Mouse (Mus musculus) embryonic facial prominence, embryonic 11.5 days (tissue): Measurements from ENCODE around the gene Caskin2. TPM values are rescaled to one million over a fixed set of nuclear protein-coding genes. Genes with fewer than 3 reads are reported as not detected.

ENCODE experiments used
- ATAC-seq: fragments of 200-750 bp; cut with Nextera tagmentation; replicated peaks from 2 replicates; pipeline ENCODE4 v1.8.0; 2017; ENCODE audit warnings: low read depth; ENCODE audit not compliant: insufficient number of reproducible peaks, low FRiP score, low TSS enrichment
- DNase-seq: peaks from one replicate; pipeline ENCODE4 v3.0.0-alpha.2; 2015; ENCODE audit warnings: low spot score
- H3K27ac ChIP-seq: fragments of 300-500 bp; sonication (generic); replicated peaks from 2 replicates; pipeline ENCODE4 v1.5.1; 2014; ENCODE audit warnings: mild to moderate bottlenecking, low read depth, low read length, control low read depth
- H3K27me3 ChIP-seq: fragments of 300-500 bp; sonication (generic); 2 replicates; pipeline ENCODE4 v1.6.1; 2014; ENCODE audit warnings: mild to moderate bottlenecking, low read length, moderate library complexity, mixed read lengths; ENCODE audit not compliant: control insufficient read depth, insufficient read depth
- H3K36me3 ChIP-seq: fragments of 300-500 bp; sonication (generic); replicated peaks from 2 replicates; pipeline ENCODE4 v1.6.1; 2014; ENCODE audit warnings: low read depth, mild to moderate bottlenecking, low read length, moderate library complexity, mixed read lengths; ENCODE audit not compliant: control insufficient read depth, insufficient read depth
- H3K4me1 ChIP-seq: fragments of 300-500 bp; sonication (generic); 2 replicates; pipeline ENCODE4 v1.6.1; 2014; ENCODE audit warnings: low read length, mixed read lengths; ENCODE audit not compliant: control insufficient read depth, insufficient read depth
- H3K4me2 ChIP-seq: fragments of 300-500 bp; sonication (generic); 2 replicates; pipeline ENCODE4 v1.6.1; 2014; ENCODE audit warnings: low read depth, mild to moderate bottlenecking, control low read depth, low read length, moderate library complexity
- H3K4me3 ChIP-seq: fragments of 300-500 bp; sonication (generic); 2 replicates; pipeline ENCODE4 v1.5.1; 2014; ENCODE audit warnings: low read depth, low read length, control low read depth
- H3K9ac ChIP-seq: fragments of 300-500 bp; sonication (generic); replicated peaks from 2 replicates; pipeline ENCODE4 v1.6.1; 2014; ENCODE audit warnings: mild to moderate bottlenecking, control low read depth, low read length
- H3K9me3 ChIP-seq: fragments of 300-500 bp; sonication (generic); replicated peaks from 2 replicates; pipeline ENCODE4 v1.6.1; 2016; ENCODE audit warnings: mild to moderate bottlenecking, low read length, inconsistent platforms, mixed read lengths; ENCODE audit not compliant: control insufficient read depth
- WGBS: fragments of 180-500 bp; shearing (Covaris S2); extraction: QIAGEN DNeasy Blood & Tissue Kit; methylation state at CpG from one replicate; pipeline ENCODE4 v1.1.7; 2014; 5-methylcytosine and 5-hydroxymethylcytosine counted together
- polyA plus RNA-seq: library from polyadenylated mRNA; unstranded; fragments of >200 nt; fragmentation: Nextera tagmentation; extraction: Ambion mirVana; gene quantifications from 2 replicates; pipeline ENCODE4 v1.2.1, GENCODE M21; 2014

The Caskin2 gene
- polyA plus RNA-seq, 1 experiment from 2014 or later: 11.9 TPM

- no peak overlapping the region for H3K4me3 ChIP-seq
- H3K4me1 ChIP-seq: peaks cover 8% of the 10 kb centered on the region
- no peaks in the 10 kb centered on the region for H3K9me3 ChIP-seq
- no peak overlapping the region for H3K4me2 ChIP-seq
- ATAC-seq: no peak
- H3K36me3 ChIP-seq: peaks cover 17% of the 10 kb centered on the region
- 63% methylated on average over 11 of the region's 11 CpGs for WGBS
- no peak for DNase-seq
- H3K27ac ChIP-seq: no peak overlapping the region
- no peaks in the 10 kb centered on the region for H3K27me3 ChIP-seq
- no peak overlapping the region for H3K9ac ChIP-seq
These were observed 5.5 kb downstream of the Caskin2 start for GRCm38 (mm10) chr11:115807971-115808370.

DNA sequence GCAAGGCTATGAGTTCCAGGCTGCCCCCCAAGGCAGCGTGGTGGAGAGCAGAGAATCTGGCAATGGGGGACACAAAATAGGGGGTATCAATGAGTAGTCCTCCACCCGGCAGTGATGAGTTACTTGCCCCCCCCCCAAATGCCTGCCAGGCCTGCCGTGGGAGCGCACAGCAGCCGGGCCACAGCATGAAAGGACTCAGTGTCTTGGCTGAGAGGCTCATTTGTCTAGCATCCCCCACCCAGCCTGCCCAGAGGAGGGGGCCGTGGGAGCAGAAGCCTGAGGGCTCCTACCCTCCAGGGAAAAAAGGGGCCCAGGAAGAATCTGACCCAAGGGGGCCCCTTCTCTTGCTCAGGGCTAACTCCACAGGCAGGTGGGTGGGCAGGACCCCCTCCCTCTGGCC lies 6.1 kb downstream of the Caskin2 start:
- Histone ChIP-seq H3K27ac (no peak overlapping the region), H3K4me3 (no peak overlapping the region), H3K9me3 (no peaks in the 10 kb centered on the region), H3K9ac (no peak overlapping the region), H3K27me3 (no peaks in the 10 kb centered on the region), H3K36me3 (peaks cover 18% of the 10 kb centered on the region), H3K4me2 (no peak overlapping the region), H3K4me1 (peaks cover 5% of the 10 kb centered on the region)
- WGBS: 63% methylated on average over 6 of the region's 6 CpGs
- DNase-seq (no peak), ATAC-seq (no peak)

- no peak overlapping the region for H3K4me3 ChIP-seq
- WGBS: 95% methylated on average over 10 of the region's 10 CpGs
- no peaks in the 10 kb centered on the region for H3K27me3 ChIP-seq
- ATAC-seq: no peak
- peaks cover 27% of the 10 kb centered on the region for H3K36me3 ChIP-seq
- no peak overlapping the region for H3K9ac ChIP-seq
- peaks cover 5% of the 10 kb centered on the region for H3K4me1 ChIP-seq
- H3K9me3 ChIP-seq: no peaks in the 10 kb centered on the region
- no peak for DNase-seq
- H3K27ac ChIP-seq: no peak overlapping the region
- no peak overlapping the region for H3K4me2 ChIP-seq
These were observed 7.3 kb downstream of the Caskin2 start for GRCm38 (mm10) chr11:115806154-115806553.

GRCm38 (mm10) chr11:115805005-115805404 lies 8.4 kb downstream of the Caskin2 start:
- H3K9me3 ChIP-seq: no peaks in the 10 kb centered on the region
- H3K27ac ChIP-seq: no peak overlapping the region
- DNase-seq (no peak), ATAC-seq (no peak)
- H3K9ac ChIP-seq: no peak overlapping the region
- no peak overlapping the region for H3K4me3 ChIP-seq
- H3K36me3 ChIP-seq: peaks cover 27% of the 10 kb centered on the region
- peaks cover 3% of the 10 kb centered on the region for H3K4me1 ChIP-seq
- 95% methylated on average over 7 of the region's 7 CpGs for WGBS
- H3K4me2 ChIP-seq: no peak overlapping the region
- H3K27me3 ChIP-seq: no peaks in the 10 kb centered on the region

DNA sequence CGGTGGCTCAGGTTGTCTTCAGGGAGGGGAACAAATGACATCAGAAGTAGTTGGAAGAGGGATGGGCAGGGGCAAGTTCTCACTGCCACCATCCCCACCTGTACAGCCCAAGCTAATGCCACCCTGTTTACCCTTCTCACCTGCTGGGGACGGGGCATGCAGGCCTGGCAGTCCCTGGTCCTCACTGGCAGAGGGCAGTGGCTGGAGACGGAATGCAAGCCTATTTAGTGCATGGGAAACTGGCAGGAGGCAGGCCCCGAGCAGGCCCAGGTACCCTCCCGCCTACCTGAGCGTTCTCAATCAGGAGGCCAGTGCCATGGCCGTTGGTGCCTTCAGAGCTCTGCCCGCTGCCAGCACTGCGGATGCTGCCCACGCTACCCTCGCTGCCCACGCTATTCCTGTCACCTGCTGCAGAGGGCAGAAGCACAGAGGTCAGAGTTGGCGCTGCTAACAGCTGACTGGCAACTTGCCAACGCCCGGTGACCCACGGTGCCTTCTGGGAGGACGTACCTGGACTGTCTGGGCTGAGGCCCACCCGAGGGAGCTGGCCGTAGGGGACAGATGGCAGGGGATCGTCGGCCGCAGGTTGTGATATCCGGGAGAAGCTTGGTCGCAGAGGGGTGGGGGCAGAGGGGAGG lies 10.2 kb downstream of the Caskin2 start:
- no peaks in the 10 kb centered on the region; the same call in 1 of the 2 replicates for H3K4me1 ChIP-seq
- DNase-seq: no peak
- 95% methylated on average over 24 of the region's 24 CpGs for WGBS
- H3K27ac ChIP-seq: no peak overlapping the region
- no peak overlapping the region for H3K4me3 ChIP-seq
- H3K9ac ChIP-seq: no peak overlapping the region
- no peaks in the 10 kb centered on the region for H3K9me3 ChIP-seq
- H3K4me2 ChIP-seq: no peak overlapping the region
- no peaks in the 10 kb centered on the region for H3K27me3 ChIP-seq
- peaks cover 31% of the 10 kb centered on the region for H3K36me3 ChIP-seq
- ATAC-seq: no peak

DNA sequence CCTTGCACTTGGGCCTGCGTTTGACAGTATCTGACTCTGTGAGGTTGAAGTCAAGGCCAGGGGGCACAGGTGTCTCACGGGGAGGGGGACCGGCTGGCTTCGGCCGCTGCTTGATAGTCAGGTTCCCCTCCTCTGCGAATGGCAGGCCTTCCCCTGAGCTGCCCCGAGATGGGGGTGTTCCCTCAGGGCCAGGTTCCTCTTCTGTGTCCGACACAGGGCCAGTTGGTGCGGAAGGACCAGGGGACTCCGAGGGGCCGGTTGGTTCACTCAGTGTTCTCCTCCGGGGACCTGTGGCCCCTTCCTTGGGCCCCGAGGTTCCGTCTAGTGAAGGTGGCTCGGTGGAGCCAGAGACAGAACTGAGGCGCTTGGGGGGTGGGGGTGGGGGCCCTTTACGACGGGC lies 12.5 kb downstream of the Caskin2 start:
- WGBS: 90% methylated on average over 17 of the region's 18 CpGs
- no peak overlapping the region for H3K9ac ChIP-seq
- H3K4me3 ChIP-seq: no peak overlapping the region
- H3K9me3 ChIP-seq: no peaks in the 10 kb centered on the region
- no peaks in the 10 kb centered on the region for H3K27me3 ChIP-seq
- H3K27ac ChIP-seq: no peak overlapping the region
- no peaks in the 10 kb centered on the region for H3K4me1 ChIP-seq
- peaks cover 24% of the 10 kb centered on the region for H3K36me3 ChIP-seq
- H3K4me2 ChIP-seq: no peak overlapping the region
- DNase-seq: no peak
- no peak for ATAC-seq

DNA sequence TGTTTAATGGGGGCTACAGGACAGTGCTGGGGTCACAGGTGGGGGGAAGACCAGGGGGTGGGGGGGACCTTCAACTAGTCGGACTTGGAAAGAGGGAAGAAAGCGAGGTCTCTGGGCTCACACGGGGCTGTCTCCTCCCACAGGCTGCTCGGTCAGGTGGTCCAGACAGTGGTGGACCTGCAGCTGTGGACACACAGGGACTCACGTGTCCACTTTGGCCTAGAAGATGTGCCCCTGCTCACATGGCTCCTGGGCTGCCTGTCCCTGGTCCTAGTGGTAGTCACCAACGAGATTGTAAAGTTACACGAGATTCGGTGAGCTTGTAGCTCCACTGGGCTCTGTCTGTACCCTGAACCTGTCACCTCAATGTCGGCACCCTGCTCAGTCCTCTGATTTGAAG lies 15.8 kb downstream of the Caskin2 start:
- ATAC-seq (no peak), DNase-seq (no peak)
- Histone ChIP-seq H3K4me2 (no peak overlapping the region), H3K27me3 (no peaks in the 10 kb centered on the region), H3K4me3 (no peak overlapping the region), H3K27ac (no peak overlapping the region), H3K9ac (no peak overlapping the region), H3K36me3 (peaks cover 20% of the 10 kb centered on the region), H3K4me1 (no peaks in the 10 kb centered on the region), H3K9me3 (no peaks in the 10 kb centered on the region)
- WGBS: 85% methylated on average over 9 of the region's 9 CpGs

DNA sequence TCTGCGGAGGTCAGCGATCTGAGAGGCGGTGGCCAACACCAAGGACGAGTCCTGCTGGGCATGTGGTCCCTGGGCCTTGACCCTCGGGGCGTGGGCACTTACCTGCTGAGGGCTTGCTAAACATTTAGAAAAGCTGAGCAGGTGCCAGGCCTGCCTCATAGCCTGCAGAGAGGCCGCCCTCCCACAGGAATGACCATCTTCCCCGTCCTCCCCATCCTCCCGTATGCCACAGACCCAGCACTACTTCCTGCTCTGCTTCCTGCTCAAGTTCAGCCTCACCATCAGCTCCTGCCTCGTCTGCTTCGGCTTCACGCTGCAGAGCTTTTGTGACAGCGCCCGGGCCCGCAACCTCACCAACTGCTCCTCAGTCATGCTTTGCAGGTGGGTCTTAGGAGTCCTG lies 16.5 kb downstream of the Caskin2 start:
- peaks cover 21% of the 10 kb centered on the region for H3K36me3 ChIP-seq

More for the DNA sequence above, 16.5 kb downstream of the Caskin2 start:
- no peak overlapping the region for H3K9ac ChIP-seq
- WGBS: 85% methylated on average over 15 of the region's 15 CpGs
- no peak overlapping the region for H3K4me3 ChIP-seq
- no peaks in the 10 kb centered on the region for H3K27me3 ChIP-seq
- no peak overlapping the region for H3K4me2 ChIP-seq
- DNase-seq (no peak), ATAC-seq (no peak)
- no peaks in the 10 kb centered on the region for H3K9me3 ChIP-seq
- H3K27ac ChIP-seq: no peak overlapping the region
- no peaks in the 10 kb centered on the region for H3K4me1 ChIP-seq
